Mouse (Mus musculus) liver, embryonic 11.5 days (tissue): ENCODE data around the gene Gm20696. TPM values are rescaled to one million over a fixed set of nuclear protein-coding genes. Genes with fewer than 3 reads are reported as not detected.

ENCODE experiments used
- ATAC-seq: fragments of 200-750 bp; cut with Nextera tagmentation; replicated peaks from 2 replicates; pipeline ENCODE4 v1.8.0; 2017; ENCODE audit warnings: moderate number of reproducible peaks, mild to moderate bottlenecking, moderate TSS enrichment, moderate library complexity; ENCODE audit not compliant: low FRiP score
- DNase-seq: peaks from one replicate; pipeline ENCODE4 v3.0.0-alpha.2; 2017; ENCODE audit warnings: low spot score
- H3K27ac ChIP-seq: fragments of 300-500 bp; sonication (generic); 2 replicates; pipeline ENCODE4 v1.5.1; 2014; ENCODE audit warnings: mild to moderate bottlenecking, low read depth, low read length, control low read depth
- H3K27me3 ChIP-seq: fragments of 300-500 bp; sonication (generic); replicated peaks from 2 replicates; pipeline ENCODE4 v1.6.1; 2014; ENCODE audit warnings: low read length, mixed read lengths; ENCODE audit not compliant: control insufficient read depth, insufficient read depth
- H3K36me3 ChIP-seq: fragments of 300-500 bp; sonication (generic); 2 replicates; pipeline ENCODE4 v1.6.1; 2014; ENCODE audit warnings: mild to moderate bottlenecking, low read length, moderate library complexity, mixed read lengths; ENCODE audit not compliant: control insufficient read depth, insufficient read depth
- H3K4me1 ChIP-seq: fragments of 300-500 bp; sonication (generic); replicated peaks from 2 replicates; pipeline ENCODE4 v1.6.1; 2014; ENCODE audit warnings: low read length, mixed read lengths; ENCODE audit not compliant: control insufficient read depth, insufficient read depth
- H3K4me2 ChIP-seq: fragments of 300-500 bp; sonication (generic); 2 replicates; pipeline ENCODE4 v1.6.1; 2014; ENCODE audit warnings: mild to moderate bottlenecking, control low read depth, moderate library complexity
- H3K4me3 ChIP-seq: fragments of 300-500 bp; sonication (generic); 2 replicates; pipeline ENCODE4 v1.5.1; 2014; ENCODE audit warnings: low read depth, low read length, control low read depth
- H3K9ac ChIP-seq: fragments of 300-500 bp; sonication (generic); 2 replicates; pipeline ENCODE4 v1.6.1; 2014; ENCODE audit warnings: low read depth, low read length, control low read depth
- H3K9me3 ChIP-seq: fragments of 300-500 bp; sonication (generic); 2 replicates; pipeline ENCODE4 v1.6.1; 2016; ENCODE audit warnings: low read length, inconsistent platforms, mixed read lengths; ENCODE audit not compliant: control insufficient read depth
- WGBS: fragments of 180-500 bp; shearing (Covaris S2); extraction: QIAGEN DNeasy Blood & Tissue Kit; methylation state at CpG from one replicate; pipeline ENCODE4 v1.1.7; 2014; 5-methylcytosine and 5-hydroxymethylcytosine counted together
- polyA plus RNA-seq: library from polyadenylated mRNA; unstranded; fragments of >200 nt; fragmentation: Nextera tagmentation; extraction: Ambion mirVana; gene quantifications from 2 replicates; pipeline ENCODE4 v1.2.1, GENCODE M21; 2014

Gm20696 gene
- polyA plus RNA-seq, 1 experiment from 2014 or later, result 2.4 TPM

- no peaks in the 10 kb centered on the region for H3K36me3 ChIP-seq
- H3K4me3 ChIP-seq, result no peak overlapping the region
- WGBS, result 77% methylated on average over 5 of the region's 5 CpGs
- no peak overlapping the region for H3K9ac ChIP-seq
- H3K9me3 ChIP-seq, result no peaks in the 10 kb centered on the region
- DNase-seq (no peak), ATAC-seq (no peak)
- H3K4me2 ChIP-seq, result no peak overlapping the region
- H3K27me3 ChIP-seq, result no peaks in the 10 kb centered on the region
- no peaks in the 10 kb centered on the region; the same call in 1 of the 2 replicates for H3K4me1 ChIP-seq
- H3K27ac ChIP-seq, result no peak overlapping the region
Measured at GRCm38 (mm10) chr6:99654343-99654742, 12.3 kb downstream of the Gm20696 start.

- Histone ChIP-seq H3K4me1 (no peaks in the 10 kb centered on the region; the same call in 1 of the 2 replicates), H3K9me3 (no peaks in the 10 kb centered on the region), H3K4me3 (no peak overlapping the region), H3K4me2 (no peak overlapping the region), H3K27me3 (no peaks in the 10 kb centered on the region), H3K36me3 (no peaks in the 10 kb centered on the region), H3K27ac (no peak overlapping the region), H3K9ac (no peak overlapping the region)
- 75% methylated on average over 2 of the region's 2 CpGs for WGBS
- DNase-seq (no peak), ATAC-seq (no peak)
Measured at GRCm38 (mm10) chr6:99652341-99652740, 14.3 kb downstream of the Gm20696 start.

- no peak overlapping the region for H3K27ac ChIP-seq
- ATAC-seq (no peak), DNase-seq (no peak)
- no peaks in the 10 kb centered on the region for H3K4me1 ChIP-seq
- H3K9me3 ChIP-seq, result no peaks in the 10 kb centered on the region
- no peak overlapping the region for H3K4me3 ChIP-seq
- H3K9ac ChIP-seq, result no peak overlapping the region
- 39% methylated on average over 2 of the region's 2 CpGs for WGBS
- no peaks in the 10 kb centered on the region for H3K36me3 ChIP-seq
- H3K27me3 ChIP-seq, result no peaks in the 10 kb centered on the region
- H3K4me2 ChIP-seq, result no peak overlapping the region
Measured at GRCm38 (mm10) chr6:99649307-99649706, 17.3 kb downstream of the Gm20696 start.

- no peak overlapping the region for H3K4me2 ChIP-seq
- H3K27ac ChIP-seq, result no peak overlapping the region
- DNase-seq, result no peak
- no peak overlapping the region for H3K9ac ChIP-seq
- no peaks in the 10 kb centered on the region for H3K9me3 ChIP-seq
- no peaks in the 10 kb centered on the region for H3K27me3 ChIP-seq
- 43% methylated on average over 10 of the region's 10 CpGs for WGBS
- no peak overlapping the region for H3K4me3 ChIP-seq
- H3K4me1 ChIP-seq, result no peaks in the 10 kb centered on the region
- no peaks in the 10 kb centered on the region for H3K36me3 ChIP-seq
- ATAC-seq, result no peak
Measured at GRCm38 (mm10) chr6:99646344-99646743, 20.3 kb downstream of the Gm20696 start.

- H3K27ac ChIP-seq, result no peak overlapping the region
- no peaks in the 10 kb centered on the region for H3K27me3 ChIP-seq
- DNase-seq (no peak), ATAC-seq (no peak)
- H3K9ac ChIP-seq, result no peak overlapping the region
- H3K9me3 ChIP-seq, result no peaks in the 10 kb centered on the region
- no peaks in the 10 kb centered on the region for H3K4me1 ChIP-seq
- H3K36me3 ChIP-seq, result no peaks in the 10 kb centered on the region
- no peak overlapping the region for H3K4me2 ChIP-seq
- 67% methylated on average over 5 of the region's 5 CpGs for WGBS
- H3K4me3 ChIP-seq, result no peak overlapping the region
Measured at GRCm38 (mm10) chr6:99644876-99645275, 21.7 kb downstream of the Gm20696 start.

GRCm38 (mm10) chr6:99644386-99644785 is 22.2 kb downstream of the Gm20696 start:
- no peak overlapping the region for H3K27ac ChIP-seq
- no peak for ATAC-seq
- WGBS, result 71% methylated on average over 5 of the region's 5 CpGs

GRCm38 (mm10) chr6:99643439-99644199 is 23.0 kb downstream of the Gm20696 start:
- no peaks in the 10 kb centered on the region for H3K9me3 ChIP-seq
- ATAC-seq (no peak), DNase-seq (no peak)
- H3K4me3 ChIP-seq, result no peak overlapping the region
- WGBS, result 57% methylated on average over 10 of the region's 10 CpGs
- H3K9ac ChIP-seq, result no peak overlapping the region
- H3K27me3 ChIP-seq, result no peaks in the 10 kb centered on the region
- H3K4me1 ChIP-seq, result no peaks in the 10 kb centered on the region
- no peaks in the 10 kb centered on the region for H3K36me3 ChIP-seq
- no peak overlapping the region for H3K4me2 ChIP-seq
- H3K27ac ChIP-seq, result no peak overlapping the region

More at GRCm38 (mm10) chr6:99644386-99644785, 22.2 kb downstream of the Gm20696 start:
- Histone ChIP-seq H3K27me3 (no peaks in the 10 kb centered on the region), H3K9ac (no peak overlapping the region), H3K36me3 (no peaks in the 10 kb centered on the region), H3K9me3 (no peaks in the 10 kb centered on the region), H3K4me3 (no peak overlapping the region), H3K4me2 (no peak overlapping the region), H3K4me1 (no peaks in the 10 kb centered on the region)
- DNase-seq, result no peak

GRCm38 (mm10) chr6:99637456-99637855 is 29.1 kb downstream of the Gm20696 start:
- WGBS, result 76% methylated on average over 4 of the region's 4 CpGs
- no peak overlapping the region for H3K4me3 ChIP-seq
- H3K27me3 ChIP-seq, result no peaks in the 10 kb centered on the region
- H3K9me3 ChIP-seq, result no peaks in the 10 kb centered on the region
- H3K36me3 ChIP-seq, result no peaks in the 10 kb centered on the region
- ATAC-seq, result no peak
- H3K27ac ChIP-seq, result no peak overlapping the region
- no peak overlapping the region for H3K9ac ChIP-seq
- H3K4me2 ChIP-seq, result no peak overlapping the region
- no peaks in the 10 kb centered on the region for H3K4me1 ChIP-seq
- no peak for DNase-seq

GRCm38 (mm10) chr6:99636801-99637200 is 29.8 kb downstream of the Gm20696 start:
- WGBS, result 71% methylated on average over 8 of the region's 8 CpGs
- ATAC-seq, result no peak
- no peak overlapping the region for H3K9ac ChIP-seq
- no peaks in the 10 kb centered on the region for H3K9me3 ChIP-seq
- no peak overlapping the region for H3K4me3 ChIP-seq
- H3K27me3 ChIP-seq, result no peaks in the 10 kb centered on the region
- H3K36me3 ChIP-seq, result no peaks in the 10 kb centered on the region
- no peak overlapping the region for H3K4me2 ChIP-seq
- H3K27ac ChIP-seq, result no peak overlapping the region
- no peak for DNase-seq
- no peaks in the 10 kb centered on the region for H3K4me1 ChIP-seq
